Mouse (Mus musculus) limb, embryonic 13.5 days (tissue): ENCODE results near the gene Slc35g3. TPM values are rescaled to one million over a fixed set of nuclear protein-coding genes. Genes with fewer than 3 reads are reported as not detected.

Source experiments
- ATAC-seq: fragments of 200-750 bp; cut with Nextera tagmentation; 2 replicates; pipeline ENCODE4 v1.8.0; 2017; ENCODE audit warnings: low read depth, moderate number of reproducible peaks, moderate TSS enrichment; ENCODE audit not compliant: low FRiP score
- H3K27ac ChIP-seq: fragments of 300-500 bp; sonication (generic); 2 replicates; pipeline ENCODE4 v1.5.1; 2015; ENCODE audit warnings: inconsistent platforms, mild to moderate bottlenecking, moderate library complexity
- H3K27me3 ChIP-seq: fragments of 300-500 bp; sonication (generic); 2 replicates; pipeline ENCODE4 v1.6.1; 2015; ENCODE audit warnings: mild to moderate bottlenecking, inconsistent platforms
- H3K36me3 ChIP-seq: fragments of 300-500 bp; sonication (generic); 2 replicates; pipeline ENCODE4 v1.6.1; 2015; ENCODE audit warnings: inconsistent platforms, mild to moderate bottlenecking, moderate library complexity
- H3K4me1 ChIP-seq: fragments of 300-500 bp; sonication (generic); 2 replicates; pipeline ENCODE4 v1.6.1; 2015; ENCODE audit warnings: inconsistent platforms
- H3K4me2 ChIP-seq: fragments of 300-500 bp; sonication (generic); replicated peaks from 2 replicates; pipeline ENCODE4 v1.6.1; 2015; ENCODE audit warnings: inconsistent platforms, mild to moderate bottlenecking, moderate library complexity
- H3K4me3 ChIP-seq: fragments of 300-500 bp; sonication (generic); 2 replicates; pipeline ENCODE4 v1.5.1; 2015; ENCODE audit warnings: moderate library complexity, mild to moderate bottlenecking, inconsistent platforms
- H3K9ac ChIP-seq: fragments of 300-500 bp; sonication (generic); 2 replicates; pipeline ENCODE4 v1.6.1; 2015; ENCODE audit warnings: mild to moderate bottlenecking, inconsistent platforms
- H3K9me3 ChIP-seq: fragments of 300-500 bp; sonication (generic); 2 replicates; pipeline ENCODE4 v1.6.1; 2016; ENCODE audit warnings: inconsistent platforms
- WGBS: fragments of 180-500 bp; shearing (Covaris S2); methylation state at CpG from one replicate; pipeline ENCODE4 v1.1.7; 2015; 5-methylcytosine and 5-hydroxymethylcytosine counted together
- polyA plus RNA-seq: library from polyadenylated mRNA; unstranded; fragments of >200 nt; fragmentation: Nextera tagmentation; extraction: Ambion mirVana; gene quantifications from 2 replicates; pipeline ENCODE4 v1.2.1, GENCODE M21; 2015

The Slc35g3 gene
- polyA plus RNA-seq, 1 experiment from 2014 or later: not detected

- H3K4me3 ChIP-seq: no peak overlapping the region
- no peak overlapping the region for H3K9ac ChIP-seq
- 0 out of 2 replicates have a peak, but pooled peaks cover 4% of the 10 kb centered on the region for H3K4me1 ChIP-seq
- no peak overlapping the region for H3K4me2 ChIP-seq
- no peaks in the 10 kb centered on the region for H3K36me3 ChIP-seq
- H3K27ac ChIP-seq: no peak overlapping the region
- H3K27me3 ChIP-seq: no peaks in the 10 kb centered on the region
- H3K9me3 ChIP-seq: no peaks in the 10 kb centered on the region
- 43% methylated on average over 2 of the region's 2 CpGs for WGBS
- no peak for ATAC-seq
Observed at GRCm38 (mm10) chr11:69723074-69723473, 38.7 kb downstream of the Slc35g3 start.

GRCm38 (mm10) chr11:69720852-69721251, 40.9 kb downstream of the Slc35g3 start:
- Histone ChIP-seq H3K27me3 (no peaks in the 10 kb centered on the region), H3K27ac (no peak overlapping the region), H3K9me3 (no peaks in the 10 kb centered on the region), H3K4me3 (no peak overlapping the region), H3K9ac (no peak overlapping the region), H3K4me1 (peaks cover 9% of the 10 kb centered on the region), H3K36me3 (no peaks in the 10 kb centered on the region), H3K4me2 (no peak overlapping the region)
- ATAC-seq: no peak
- 67% methylated on average over 6 of the region's 6 CpGs for WGBS

- no peaks in the 10 kb centered on the region for H3K27me3 ChIP-seq
- H3K4me2 ChIP-seq: no peak overlapping the region
- H3K36me3 ChIP-seq: no peaks in the 10 kb centered on the region
- H3K27ac ChIP-seq: no peak overlapping the region
- H3K4me3 ChIP-seq: no peak overlapping the region
- no peak overlapping the region for H3K9ac ChIP-seq
- peaks cover 17% of the 10 kb centered on the region for H3K4me1 ChIP-seq
- WGBS: 74% methylated on average over 6 of the region's 6 CpGs
- ATAC-seq: no peak
- H3K9me3 ChIP-seq: no peaks in the 10 kb centered on the region
Observed at GRCm38 (mm10) chr11:69719423-69719822, 42.3 kb downstream of the Slc35g3 start.

GRCm38 (mm10) chr11:69718661-69719060, 43.1 kb downstream of the Slc35g3 start:
- WGBS: 30% methylated on average over 15 of the region's 15 CpGs
- Histone ChIP-seq H3K4me1 (peaks cover 17% of the 10 kb centered on the region), H3K36me3 (no peaks in the 10 kb centered on the region), H3K4me2 (no peak overlapping the region), H3K27ac (no peak overlapping the region), H3K4me3 (no peak overlapping the region), H3K9ac (no peak overlapping the region), H3K27me3 (no peaks in the 10 kb centered on the region), H3K9me3 (no peaks in the 10 kb centered on the region)
- ATAC-seq: no peak

- H3K27ac ChIP-seq: no peak overlapping the region
Observed at GRCm38 (mm10) chr11:69716953-69717352, 44.8 kb downstream of the Slc35g3 start.

GRCm38 (mm10) chr11:69715929-69716328, 45.8 kb downstream of the Slc35g3 start:
- no peaks in the 10 kb centered on the region for H3K36me3 ChIP-seq
- WGBS: 14% methylated on average over 5 of the region's 5 CpGs
- H3K27ac ChIP-seq: peak overlapping the region; percentile 39; the same call in 1 of the 2 replicates
- H3K27me3 ChIP-seq: no peaks in the 10 kb centered on the region
- H3K4me3 ChIP-seq: no peak overlapping the region
- H3K9ac ChIP-seq: no peak overlapping the region
- H3K9me3 ChIP-seq: no peaks in the 10 kb centered on the region
- ATAC-seq: no peak
- H3K4me1 ChIP-seq: peaks cover 17% of the 10 kb centered on the region
- H3K4me2 ChIP-seq: peak overlapping the region; percentile 4; the same call in 1 of the 2 replicates

More at GRCm38 (mm10) chr11:69716953-69717352, 44.8 kb downstream of the Slc35g3 start:
- H3K4me3 ChIP-seq: no peak overlapping the region
- ATAC-seq: no peak
- 77% methylated on average over 4 of the region's 4 CpGs for WGBS
- no peaks in the 10 kb centered on the region for H3K27me3 ChIP-seq
- peaks cover 17% of the 10 kb centered on the region for H3K4me1 ChIP-seq
- H3K9me3 ChIP-seq: no peaks in the 10 kb centered on the region
- H3K9ac ChIP-seq: no peak overlapping the region
- H3K36me3 ChIP-seq: no peaks in the 10 kb centered on the region
- no peak overlapping the region for H3K4me2 ChIP-seq

GRCm38 (mm10) chr11:69715482-69715881, 46.3 kb downstream of the Slc35g3 start:
- ATAC-seq: no peak
- peak overlapping the region; percentile 4; the same call in 1 of the 2 replicates for H3K4me2 ChIP-seq
- no peaks in the 10 kb centered on the region for H3K9me3 ChIP-seq
- no peak overlapping the region for H3K9ac ChIP-seq
- peaks cover 17% of the 10 kb centered on the region for H3K4me1 ChIP-seq
- H3K4me3 ChIP-seq: no peak overlapping the region
- no peaks in the 10 kb centered on the region for H3K27me3 ChIP-seq
- peak overlapping the region; percentile 39 for H3K27ac ChIP-seq
- WGBS: 56% methylated on average over 9 of the region's 9 CpGs
- H3K36me3 ChIP-seq: no peaks in the 10 kb centered on the region

GRCm38 (mm10) chr11:69714636-69715329, 47.0 kb downstream of the Slc35g3 start:
- no peaks in the 10 kb centered on the region for H3K9me3 ChIP-seq
- H3K27ac ChIP-seq: no peak overlapping the region; the same call in 1 of the 2 replicates
- ATAC-seq: no peak
- H3K4me3 ChIP-seq: no peak overlapping the region
- H3K9ac ChIP-seq: no peak overlapping the region
- H3K27me3 ChIP-seq: no peaks in the 10 kb centered on the region
- WGBS: 45% methylated on average over 18 of the region's 18 CpGs
- no peaks in the 10 kb centered on the region for H3K36me3 ChIP-seq
- peak overlapping the region; percentile 25; the same call in 1 of the 2 replicates for H3K4me2 ChIP-seq
- peaks cover 19% of the 10 kb centered on the region for H3K4me1 ChIP-seq

GRCm38 (mm10) chr11:69712954-69713672, 48.7 kb downstream of the Slc35g3 start:
- no peaks in the 10 kb centered on the region for H3K9me3 ChIP-seq
- H3K27me3 ChIP-seq: no peaks in the 10 kb centered on the region
- WGBS: 76% methylated on average over 20 of the region's 20 CpGs
- no peak overlapping the region for H3K27ac ChIP-seq
- peaks cover 25% of the 10 kb centered on the region for H3K4me1 ChIP-seq
- H3K9ac ChIP-seq: no peak overlapping the region
- ATAC-seq: no peak
- no peak overlapping the region for H3K4me3 ChIP-seq
- no peak overlapping the region for H3K4me2 ChIP-seq
- no peaks in the 10 kb centered on the region for H3K36me3 ChIP-seq

GRCm38 (mm10) chr11:69711082-69711481, 50.7 kb downstream of the Slc35g3 start:
- Histone ChIP-seq H3K36me3 (no peaks in the 10 kb centered on the region), H3K4me2 (no peak overlapping the region), H3K4me3 (no peak overlapping the region), H3K9me3 (no peaks in the 10 kb centered on the region), H3K27ac (no peak overlapping the region), H3K27me3 (no peaks in the 10 kb centered on the region), H3K9ac (no peak overlapping the region), H3K4me1 (peaks cover 22% of the 10 kb centered on the region)
- 78% methylated on average over 2 of the region's 2 CpGs for WGBS
- no peak for ATAC-seq

GRCm38 (mm10) chr11:69710470-69710869, 51.3 kb downstream of the Slc35g3 start:
- Histone ChIP-seq H3K36me3 (no peaks in the 10 kb centered on the region), H3K27ac (no peak overlapping the region), H3K4me3 (no peak overlapping the region), H3K9me3 (no peaks in the 10 kb centered on the region), H3K4me1 (peaks cover 18% of the 10 kb centered on the region), H3K9ac (no peak overlapping the region), H3K4me2 (no peak overlapping the region), H3K27me3 (no peaks in the 10 kb centered on the region)
- no peak for ATAC-seq
- WGBS: 83% methylated on average over 3 of the region's 3 CpGs
